Mouse (Mus musculus) liver, embryonic 16.5 days (tissue): Measurements from ENCODE around the gene Gart. TPM values are rescaled to one million over a fixed set of nuclear protein-coding genes. Genes with fewer than 3 reads are reported as not detected.

ENCODE experiments used
- ATAC-seq: fragments of 200-750 bp; cut with Nextera tagmentation; 2 replicates; pipeline ENCODE4 v1.8.0; 2017; ENCODE audit warnings: low read depth, mild to moderate bottlenecking, moderate number of reproducible peaks, moderate library complexity
- H3K27ac ChIP-seq: fragments of 300-500 bp; sonication (generic); 2 replicates; pipeline ENCODE4 v1.5.1; 2014; ENCODE audit warnings: mild to moderate bottlenecking, low read length
- H3K27me3 ChIP-seq: fragments of 300-500 bp; sonication (generic); 2 replicates; pipeline ENCODE4 v1.6.1; 2014; ENCODE audit warnings: low read depth, low read length, mixed read lengths; ENCODE audit not compliant: control insufficient read depth, insufficient read depth
- H3K36me3 ChIP-seq: fragments of 300-500 bp; sonication (generic); 2 replicates; pipeline ENCODE4 v1.6.1; 2014; ENCODE audit warnings: mild to moderate bottlenecking; ENCODE audit not compliant: control insufficient read depth, insufficient read depth
- H3K4me1 ChIP-seq: fragments of 300-500 bp; sonication (generic); 2 replicates; pipeline ENCODE4 v1.6.1; 2014; ENCODE audit warnings: low read depth, low read length, mixed read lengths; ENCODE audit not compliant: control insufficient read depth
- H3K4me2 ChIP-seq: fragments of 300-500 bp; sonication (generic); 2 replicates; pipeline ENCODE4 v1.6.1; 2014; ENCODE audit warnings: low read depth, low read length, mixed read lengths
- H3K4me3 ChIP-seq: fragments of 300-500 bp; sonication (generic); 2 replicates; pipeline ENCODE4 v1.5.1; 2014; ENCODE audit warnings: low read depth, mild to moderate bottlenecking, low read length
- H3K9ac ChIP-seq: fragments of 300-500 bp; sonication (generic); 2 replicates; pipeline ENCODE4 v1.6.1; 2014; ENCODE audit warnings: low read depth, low read length
- H3K9me3 ChIP-seq: fragments of 300-500 bp; sonication (generic); replicated peaks from 2 replicates; pipeline ENCODE4 v1.6.1; 2016; ENCODE audit warnings: low read length; ENCODE audit not compliant: control insufficient read depth
- WGBS: fragments of 180-500 bp; shearing (Covaris S2); extraction: QIAGEN DNeasy Blood & Tissue Kit; methylation state at CpG from one replicate; pipeline ENCODE4 v1.1.7; 2014; ENCODE audit not compliant: insufficient replicate concordance; 5-methylcytosine and 5-hydroxymethylcytosine counted together
- polyA plus RNA-seq: library from polyadenylated mRNA; unstranded; fragments of >200 nt; fragmentation: Nextera tagmentation; extraction: Ambion mirVana; gene quantifications from 2 replicates; pipeline ENCODE4 v1.2.1, GENCODE M21; 2015

The Gart gene
- polyA plus RNA-seq, result 52.9 and 55.6 TPM in 2 replicates

- H3K27me3 ChIP-seq, result no peaks in the 10 kb centered on the region
- H3K4me1 ChIP-seq, result peaks cover 11% of the 10 kb centered on the region
- under 1% methylated on average over 59 of the region's 59 CpGs for WGBS
- peaks cover 9% of the 10 kb centered on the region for H3K36me3 ChIP-seq
- H3K9me3 ChIP-seq, result no peaks in the 10 kb centered on the region
- H3K27ac ChIP-seq, result peak within 1 kb of the TSS; percentile 99
- peak within 1 kb of the TSS; percentile 99 for H3K4me2 ChIP-seq
- H3K4me3 ChIP-seq, result peak within 1 kb of the TSS; percentile 90
- peak within 1 kb of the TSS; percentile 91 for H3K9ac ChIP-seq
- peak; percentile 85 for ATAC-seq
Observed at GRCm38 (mm10) chr16:91646681-91647419, at the start of gene Gart. TSS of gene Gart (minus strand) at chr16:91646952.

- no peak overlapping the region for H3K4me3 ChIP-seq
- H3K4me2 ChIP-seq, result no peak overlapping the region
- H3K27ac ChIP-seq, result no peak overlapping the region
- H3K9ac ChIP-seq, result no peak overlapping the region
- no peaks in the 10 kb centered on the region for H3K9me3 ChIP-seq
- 39% methylated on average over 8 of the region's 8 CpGs for WGBS
- no peak for ATAC-seq
- no peaks in the 10 kb centered on the region for H3K27me3 ChIP-seq
- peaks cover 9% of the 10 kb centered on the region for H3K4me1 ChIP-seq
- peaks cover 22% of the 10 kb centered on the region for H3K36me3 ChIP-seq
Observed at GRCm38 (mm10) chr16:91695108-91695755, 48.5 kb upstream of the Gart start.

- H3K36me3 ChIP-seq, result peaks cover 22% of the 10 kb centered on the region
- no peaks in the 10 kb centered on the region for H3K27me3 ChIP-seq
- peak; percentile 77 for ATAC-seq
- no peak overlapping the region for H3K27ac ChIP-seq
- H3K4me1 ChIP-seq, result peaks cover 15% of the 10 kb centered on the region
- no peak overlapping the region for H3K4me2 ChIP-seq
- WGBS, result 27% methylated on average over 14 of the region's 14 CpGs
- no peak overlapping the region for H3K9ac ChIP-seq
- no peaks in the 10 kb centered on the region for H3K9me3 ChIP-seq
- H3K4me3 ChIP-seq, result no peak overlapping the region
Observed at GRCm38 (mm10) chr16:91694455-91695084, 47.8 kb upstream of the Gart start.

GRCm38 (mm10) chr16:91689791-91690190 lies 43.0 kb upstream of the Gart start:
- H3K27ac ChIP-seq, result peak overlapping the region; percentile 80
- H3K4me3 ChIP-seq, result peak overlapping the region; percentile 48
- 14% methylated on average over 7 of the region's 7 CpGs for WGBS
- H3K4me2 ChIP-seq, result peak overlapping the region; percentile 95
- H3K9ac ChIP-seq, result peak overlapping the region; percentile 54
- peaks cover 15% of the 10 kb centered on the region for H3K36me3 ChIP-seq
- H3K4me1 ChIP-seq, result peaks cover 34% of the 10 kb centered on the region
- ATAC-seq, result peak; percentile 10
- H3K27me3 ChIP-seq, result no peaks in the 10 kb centered on the region
- H3K9me3 ChIP-seq, result no peaks in the 10 kb centered on the region

- Histone ChIP-seq H3K4me2 (peak within 1 kb of the TSS; percentile 95), H3K9me3 (no peaks in the 10 kb centered on the region), H3K4me3 (peak within 1 kb of the TSS; percentile 100), H3K36me3 (peaks cover 22% of the 10 kb centered on the region), H3K27ac (peak within 1 kb of the TSS; percentile 95), H3K27me3 (no peaks in the 10 kb centered on the region), H3K4me1 (peaks cover 33% of the 10 kb centered on the region), H3K9ac (peak within 1 kb of the TSS; percentile 99)
- peak; percentile 98 for ATAC-seq
- WGBS, result under 1% methylated on average over 68 of the region's 71 CpGs
Observed at GRCm38 (mm10) chr16:91688619-91689334, 42.0 kb upstream of the Gart start, which contains the start of gene Donson. TSS of gene Donson (minus strand) at chr16:91688770.

GRCm38 (mm10) chr16:91688023-91688618 lies 41.4 kb upstream of the Gart start:
- no peaks in the 10 kb centered on the region for H3K27me3 ChIP-seq
- WGBS, result under 1% methylated on average over 51 of the region's 51 CpGs
- H3K4me3 ChIP-seq, result peak overlapping the region; percentile 100
- H3K4me1 ChIP-seq, result peaks cover 33% of the 10 kb centered on the region
- peaks cover 26% of the 10 kb centered on the region for H3K36me3 ChIP-seq
- ATAC-seq, result peak; percentile 33
- peak overlapping the region; percentile 95 for H3K4me2 ChIP-seq
- peak overlapping the region; percentile 99 for H3K9ac ChIP-seq
- no peaks in the 10 kb centered on the region for H3K9me3 ChIP-seq
- H3K27ac ChIP-seq, result peak overlapping the region; percentile 83

GRCm38 (mm10) chr16:91686369-91686768 lies 39.6 kb upstream of the Gart start:
- Histone ChIP-seq H3K27me3 (no peaks in the 10 kb centered on the region), H3K9ac (no peak overlapping the region), H3K4me3 (no peak overlapping the region), H3K4me2 (peak overlapping the region; percentile 95; the same call in 1 of the 2 replicates), H3K4me1 (peaks cover 33% of the 10 kb centered on the region), H3K9me3 (no peaks in the 10 kb centered on the region), H3K27ac (no peak overlapping the region), H3K36me3 (peaks cover 43% of the 10 kb centered on the region)
- WGBS, result 78% methylated on average over 5 of the region's 5 CpGs
- ATAC-seq, result no peak

GRCm38 (mm10) chr16:91685526-91685925 lies 38.8 kb upstream of the Gart start:
- Histone ChIP-seq H3K4me2 (peak overlapping the region; percentile 18), H3K27ac (no peak overlapping the region), H3K4me1 (peaks cover 31% of the 10 kb centered on the region), H3K9me3 (no peaks in the 10 kb centered on the region), H3K9ac (no peak overlapping the region), H3K27me3 (no peaks in the 10 kb centered on the region), H3K4me3 (no peak overlapping the region), H3K36me3 (peaks cover 51% of the 10 kb centered on the region)
- no peak for ATAC-seq
- WGBS, result 38% methylated on average over 5 of the region's 5 CpGs
